Mouse (Mus musculus) c-Kit-positive CD71-positive TER-119-negative erythroid progenitor cells, embryonic 14.5 days (primary cell): ENCODE results near the gene Gm28035.
A peak's percentile ranks its signal among the peaks of the same experiment; 100 is the strongest.

Experiments
- DNase-seq: peaks from one replicate; pipeline ENCODE4 v3.0.0-alpha.2; 2013; ENCODE audit warnings: low read depth

Gm28035 gene

DNA sequence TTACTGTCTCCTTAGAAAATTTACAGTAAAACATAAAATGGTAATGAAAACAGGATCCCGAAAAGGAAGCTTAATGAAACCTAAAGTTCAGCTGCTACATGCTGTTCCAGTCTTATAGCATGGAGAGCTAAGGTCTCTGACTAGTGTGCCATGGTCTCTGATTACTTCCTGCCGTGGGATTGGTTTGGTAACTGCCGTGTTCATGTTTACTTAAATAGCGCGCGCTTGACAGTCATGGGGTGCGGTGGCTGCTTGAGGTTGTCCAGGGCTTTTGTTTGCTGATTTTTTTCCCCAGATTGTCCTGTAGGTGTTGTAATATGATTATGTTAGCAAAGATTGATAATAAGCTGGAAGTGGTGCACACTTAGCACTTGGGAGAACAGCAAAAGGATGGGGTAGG, 65.7 kb downstream of the Gm28035 start:
- DNase-seq, result no peak

DNA sequence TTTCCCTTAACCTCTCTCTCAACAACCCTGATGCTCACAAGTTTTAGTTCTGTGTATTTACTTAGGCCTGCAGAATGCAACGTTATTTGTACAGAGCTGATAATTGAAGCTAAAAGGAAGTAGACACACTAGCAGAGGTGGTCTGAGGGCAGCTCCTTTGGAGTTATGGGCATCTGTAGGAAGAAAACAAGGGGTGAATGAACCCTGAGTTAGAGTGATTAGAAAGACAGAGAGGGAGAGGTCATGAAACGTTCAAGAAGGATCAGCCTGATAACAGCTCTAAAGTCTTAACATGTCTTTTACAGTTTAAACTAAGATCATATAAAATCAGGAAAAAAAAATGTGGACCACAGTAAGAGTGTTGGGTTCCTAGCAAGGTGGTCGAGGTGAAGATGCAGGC, 69.0 kb downstream of the Gm28035 start:
- DNase-seq, result peak; percentile 28

GRCm38 (mm10) chr2:30311481-30311880, 71.1 kb downstream of the Gm28035 start:
- DNase-seq, result no peak

- DNase-seq, result no peak
These were observed 75.8 kb downstream of the Gm28035 start for GRCm38 (mm10) chr2:30316136-30316535.

DNA sequence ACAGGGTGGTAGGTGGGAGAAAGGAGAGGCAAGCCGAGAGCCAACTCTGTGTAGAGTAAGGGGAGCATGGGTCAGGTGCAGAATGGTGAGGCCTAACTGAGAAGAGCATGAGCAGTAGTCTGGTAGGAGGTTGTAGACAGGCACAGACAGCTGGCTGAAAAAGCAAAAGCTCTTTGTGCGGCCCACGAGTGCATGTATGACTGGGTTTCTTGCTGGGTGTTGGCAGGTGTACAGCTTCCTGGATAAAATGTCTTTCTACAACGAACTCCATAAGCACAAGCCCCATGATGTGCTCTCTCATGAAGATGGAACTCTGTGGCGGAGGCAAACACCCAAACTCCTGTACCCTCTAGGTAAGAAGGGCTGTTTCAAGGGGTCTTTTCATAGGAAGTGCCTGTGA, 76.6 kb downstream of the Gm28035 start:
- no peak for DNase-seq

DNA sequence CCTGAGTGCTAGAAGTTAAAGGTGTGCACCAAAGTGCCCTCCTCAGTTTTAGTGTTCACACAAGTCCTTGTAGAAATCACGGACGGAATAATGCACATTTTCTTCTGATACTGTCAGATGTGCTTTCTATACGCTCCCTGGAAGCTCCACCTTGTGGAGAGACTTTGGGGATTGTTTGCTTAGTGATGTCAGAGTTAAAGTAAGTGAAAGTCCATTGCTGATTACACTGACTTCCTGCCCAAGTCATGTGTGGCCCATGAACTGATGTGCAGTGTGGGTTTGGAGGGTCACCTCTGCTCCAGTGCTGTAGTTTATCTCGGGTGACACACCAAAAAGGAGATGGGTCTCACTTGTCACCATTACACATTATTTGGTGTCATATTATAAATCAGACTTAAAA, 78.9 kb downstream of the Gm28035 start:
- DNase-seq, result no peak

DNA sequence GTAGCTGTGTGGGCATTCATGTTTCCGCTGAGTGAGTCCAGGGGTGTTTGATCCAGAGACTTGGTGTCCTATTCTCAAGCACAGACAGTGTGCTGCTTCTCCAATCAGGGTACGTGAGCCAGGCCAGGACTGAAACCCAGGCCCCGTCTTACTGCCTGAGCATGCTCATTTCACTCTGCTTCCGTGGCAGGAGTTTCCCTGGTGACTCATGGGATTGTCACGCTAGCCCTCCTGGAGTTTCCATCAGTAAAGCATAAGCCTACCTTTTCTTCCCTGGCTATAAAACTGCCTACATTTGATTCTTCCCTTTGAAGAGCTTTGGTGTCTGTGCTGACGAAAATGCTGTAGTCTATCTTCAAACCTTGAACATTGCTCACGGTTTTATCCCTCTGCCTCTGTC, 82.7 kb downstream of the Gm28035 start:
- no peak for DNase-seq

DNA sequence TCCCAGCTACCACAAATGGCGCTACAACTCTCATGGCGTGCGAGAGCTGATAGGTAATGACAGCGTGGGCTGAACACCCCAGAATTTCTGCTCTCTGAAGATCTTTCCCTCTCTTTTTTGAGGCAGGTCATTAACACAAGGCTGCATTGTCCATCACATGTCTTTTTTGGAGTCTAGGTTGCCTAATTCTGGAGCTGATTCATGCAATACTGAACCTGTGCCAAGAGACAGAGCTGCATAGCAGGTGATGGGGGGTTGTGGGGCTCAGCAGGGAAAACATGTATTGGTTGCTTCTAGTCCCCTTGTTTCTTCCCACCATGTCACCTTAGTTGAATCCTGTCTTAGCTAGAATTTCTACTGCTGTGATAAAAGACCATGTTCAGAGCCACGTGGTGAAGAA, 84.9 kb downstream of the Gm28035 start:
- DNase-seq, result no peak

- DNase-seq, result no peak
These were observed 86.9 kb downstream of the Gm28035 start for GRCm38 (mm10) chr2:30327276-30327675.

DNA sequence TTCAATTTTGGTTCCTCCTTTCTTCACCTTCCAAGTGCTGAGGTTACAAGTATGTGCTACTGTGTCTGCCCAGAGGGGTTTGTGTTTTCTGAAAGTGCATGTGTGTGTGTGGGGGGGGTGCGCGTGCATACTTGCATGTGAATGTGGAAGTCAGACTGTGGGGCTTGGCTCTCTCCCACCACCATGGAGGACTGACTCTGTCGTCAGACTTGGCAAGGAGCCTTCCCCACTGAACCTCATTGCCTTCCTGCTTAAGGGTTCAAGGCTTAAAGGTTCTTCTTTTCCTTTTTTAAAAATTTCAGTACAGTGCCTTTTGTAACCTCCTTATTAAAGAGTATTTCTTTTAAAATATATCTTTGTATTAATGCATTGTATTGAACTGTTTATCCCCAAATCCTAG, 88.4 kb downstream of the Gm28035 start:
- DNase-seq, result no peak
